Mouse (Mus musculus): Measurements from ENCODE around the gene Asic5. TPM values are rescaled to one million over a fixed set of nuclear protein-coding genes. Genes with fewer than 3 reads are reported as not detected.

Asic5 gene
- polyA plus RNA-seq, 1 experiment from 2014 or later = 0.34 TPM

DNA sequence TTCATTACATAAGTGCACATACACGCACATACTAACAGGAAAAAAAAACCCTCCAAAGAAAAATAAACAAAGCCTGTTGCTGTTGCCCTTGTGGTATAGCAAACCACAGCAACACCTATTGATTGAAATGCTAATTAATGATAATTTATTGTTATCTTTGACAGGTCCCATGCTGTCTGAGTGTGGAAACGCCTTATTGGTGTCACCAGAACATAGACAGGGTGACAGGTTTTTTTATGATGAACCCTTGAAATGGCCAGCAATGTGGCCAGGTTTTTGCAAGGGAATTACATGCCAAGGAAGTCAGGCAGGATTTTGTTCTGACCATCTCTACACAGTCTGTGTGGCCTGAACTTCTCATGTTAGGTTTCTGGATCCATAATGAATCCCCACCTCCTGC is 69.9 kb downstream of the Asic5 start:
- 41% methylated on average over 2 of the region's 2 CpGs for WGBS
- H3K4me2 ChIP-seq (ENCODE audit: low read depth, low read length) = no peak overlapping the region
- H3K9me3 ChIP-seq (ENCODE audit: control insufficient read depth, low read length) = no peaks in the 10 kb centered on the region
- no peak for ATAC-seq
- peaks cover 6% of the 10 kb centered on the region; the same call in 1 of the 2 replicates for H3K4me1 ChIP-seq (ENCODE audit: control insufficient read depth, insufficient read depth, low read length)
- H3K27me3 ChIP-seq (replicated peaks; ENCODE audit: control insufficient read depth, insufficient read depth, low read length) = no peaks in the 10 kb centered on the region
- no peaks in the 10 kb centered on the region for H3K36me3 ChIP-seq (ENCODE audit: control insufficient read depth, insufficient read depth, low read length)
- no peak overlapping the region for H3K4me3 ChIP-seq (ENCODE audit: low read length)
- H3K27ac ChIP-seq (ENCODE audit: low read length) = peak overlapping the region; percentile 55
- H3K9ac ChIP-seq (ENCODE audit: low read depth, low read length) = no peak overlapping the region

DNA sequence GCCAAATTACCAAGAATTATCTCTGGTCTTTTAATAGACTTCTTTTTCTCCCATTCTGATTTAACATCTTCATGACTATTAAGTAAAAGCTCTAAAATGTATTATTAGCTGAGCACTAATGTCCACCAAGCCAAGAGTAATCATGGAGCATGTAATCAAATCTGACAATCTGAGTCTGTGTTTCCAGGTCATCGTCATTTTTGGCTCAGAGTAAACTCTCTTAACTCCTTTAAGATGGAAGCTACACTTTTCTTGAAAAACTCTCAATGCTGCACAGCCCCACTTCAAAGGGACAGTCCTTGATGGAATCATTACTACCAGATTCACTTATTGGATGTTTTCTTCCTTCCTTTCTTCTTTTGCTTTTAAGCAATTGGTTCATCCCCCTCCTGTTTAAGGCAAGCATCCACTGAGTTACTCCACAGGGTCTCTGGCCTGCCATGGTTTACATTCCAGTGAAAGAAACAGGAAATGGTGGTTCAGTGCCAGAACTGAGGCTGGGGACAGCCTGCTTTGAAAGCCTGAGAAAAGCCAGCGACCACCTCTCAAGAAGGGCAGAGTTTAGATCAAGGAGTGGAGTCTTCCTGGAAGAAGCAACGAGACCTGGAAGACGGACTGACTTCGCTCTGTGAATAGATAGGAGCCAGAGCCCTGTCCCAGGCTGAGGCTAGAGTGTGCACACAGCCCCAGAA is 72.3 kb downstream of the Asic5 start:
- Histone ChIP-seq H3K9ac (ENCODE audit: low read depth, low read length) (peak overlapping the region; percentile 4; the same call in 1 of the 2 replicates), H3K4me3 (ENCODE audit: low read length) (no peak overlapping the region), H3K4me2 (ENCODE audit: low read depth, low read length) (no peak overlapping the region), H3K4me1 (ENCODE audit: control insufficient read depth, insufficient read depth, low read length) (peaks cover 6% of the 10 kb centered on the region; the same call in 1 of the 2 replicates), H3K27me3 (replicated peaks; ENCODE audit: control insufficient read depth, insufficient read depth, low read length) (no peaks in the 10 kb centered on the region), H3K27ac (ENCODE audit: low read length) (peak overlapping the region; percentile 89), H3K36me3 (ENCODE audit: control insufficient read depth, insufficient read depth, low read length) (no peaks in the 10 kb centered on the region), H3K9me3 (ENCODE audit: control insufficient read depth, low read length) (no peaks in the 10 kb centered on the region)
- ATAC-seq = peak; percentile 69
- 41% methylated on average over 5 of the region's 5 CpGs for WGBS

DNA sequence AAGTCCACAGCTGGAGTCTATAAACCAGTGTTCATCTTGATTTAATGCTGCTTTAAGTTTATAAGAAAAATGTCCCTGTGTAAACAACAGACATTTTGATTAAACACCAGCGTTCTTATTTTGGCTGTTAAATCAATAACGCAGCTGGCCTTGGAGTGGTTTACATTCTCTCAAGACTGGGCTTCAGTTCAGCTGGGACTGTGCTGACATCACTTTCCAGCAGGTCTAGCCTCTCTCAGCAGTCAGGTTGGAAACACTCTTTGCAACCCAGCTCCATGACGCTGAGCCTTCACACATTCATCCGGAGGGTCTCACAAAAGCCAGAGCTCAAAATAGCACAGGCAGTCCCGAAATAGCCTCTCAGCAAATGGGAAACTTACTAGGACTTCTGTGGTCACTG is 75.1 kb downstream of the Asic5 start:
- H3K27ac ChIP-seq (ENCODE audit: low read length) = peak overlapping the region; percentile 45; the same call in 1 of the 2 replicates
- 21% methylated on average over 5 of the region's 5 CpGs for WGBS
- H3K4me1 ChIP-seq (ENCODE audit: control insufficient read depth, insufficient read depth, low read length) = peaks cover 10% of the 10 kb centered on the region; the same call in 1 of the 2 replicates
- H3K27me3 ChIP-seq (replicated peaks; ENCODE audit: control insufficient read depth, insufficient read depth, low read length) = no peaks in the 10 kb centered on the region
- H3K9me3 ChIP-seq (ENCODE audit: control insufficient read depth, low read length) = no peaks in the 10 kb centered on the region
- peak; percentile 92 for ATAC-seq
- H3K36me3 ChIP-seq (ENCODE audit: control insufficient read depth, insufficient read depth, low read length) = no peaks in the 10 kb centered on the region
- no peak overlapping the region for H3K4me2 ChIP-seq (ENCODE audit: low read depth, low read length)
- H3K4me3 ChIP-seq (ENCODE audit: low read length) = no peak overlapping the region
- no peak overlapping the region for H3K9ac ChIP-seq (ENCODE audit: low read depth, low read length)

DNA sequence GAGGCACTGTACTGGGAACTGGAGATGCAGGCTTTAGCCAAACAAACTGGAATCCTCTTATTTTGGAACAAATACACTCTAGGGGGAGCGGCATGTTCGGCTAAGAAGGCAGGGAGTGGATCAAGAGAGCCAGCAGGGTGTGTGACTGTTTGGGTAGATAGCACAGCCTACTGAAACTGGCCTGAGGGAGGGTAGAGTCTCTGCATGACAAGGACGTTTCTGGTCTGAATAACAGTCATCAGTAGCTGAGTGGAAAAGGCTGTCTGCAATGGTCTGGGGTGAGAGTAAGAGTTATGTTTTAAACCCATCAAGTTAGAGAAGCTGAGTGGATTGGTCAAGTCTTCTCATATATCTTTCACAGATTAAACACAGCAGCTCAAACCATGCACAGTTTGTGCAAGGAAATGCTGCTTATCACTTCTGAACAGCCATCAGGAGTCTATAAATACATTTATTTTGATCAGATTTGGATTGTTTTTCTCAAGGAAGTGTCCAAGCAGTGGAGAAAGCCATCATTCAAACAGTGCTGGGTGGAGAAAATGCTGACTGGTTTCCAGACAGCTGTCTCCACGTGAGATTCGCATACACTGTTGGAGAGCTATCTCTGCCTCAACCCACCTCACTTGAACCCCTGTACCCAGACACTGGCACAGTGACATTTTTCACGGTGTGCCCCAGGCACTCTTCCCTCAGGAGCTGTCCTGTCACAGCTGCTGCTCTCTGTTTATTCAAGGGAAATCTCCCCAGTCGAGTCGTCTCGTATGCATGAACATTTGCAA is 79.5 kb downstream of the Asic5 start:
- no peaks in the 10 kb centered on the region for H3K36me3 ChIP-seq (ENCODE audit: control insufficient read depth, insufficient read depth, low read length)
- H3K4me3 ChIP-seq (ENCODE audit: low read length) = no peak overlapping the region
- H3K27me3 ChIP-seq (replicated peaks; ENCODE audit: control insufficient read depth, insufficient read depth, low read length) = no peaks in the 10 kb centered on the region
- no peak overlapping the region for H3K9ac ChIP-seq (ENCODE audit: low read depth, low read length)
- peaks cover 9% of the 10 kb centered on the region for H3K4me1 ChIP-seq (ENCODE audit: control insufficient read depth, insufficient read depth, low read length)
- peak overlapping the region; percentile 52; the same call in 1 of the 2 replicates for H3K27ac ChIP-seq (ENCODE audit: low read length)
- H3K9me3 ChIP-seq (ENCODE audit: control insufficient read depth, low read length) = no peaks in the 10 kb centered on the region
- no peak overlapping the region for H3K4me2 ChIP-seq (ENCODE audit: low read depth, low read length)
- peak; percentile 45; the same call in 1 of the 2 replicates for ATAC-seq
- WGBS = 26% methylated on average over 9 of the region's 9 CpGs

DNA sequence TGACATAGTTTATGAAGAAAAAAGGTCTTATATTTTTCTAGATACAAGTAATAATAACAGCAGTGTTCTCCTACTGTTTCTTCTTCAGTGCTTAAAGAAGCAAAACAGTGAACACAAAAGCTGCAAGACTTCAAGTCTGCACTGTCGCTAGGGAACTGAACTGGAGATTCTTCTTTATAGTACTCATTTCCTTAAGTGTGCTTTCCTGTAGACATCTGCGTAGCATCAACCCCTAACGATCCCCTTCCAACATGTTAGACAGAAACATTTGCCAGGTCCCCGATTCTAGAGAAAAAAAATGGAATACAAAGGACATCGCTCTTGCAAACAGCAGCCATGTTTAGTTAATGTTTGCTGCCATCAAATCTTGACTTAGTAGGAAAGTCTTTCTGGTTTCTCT is 85.7 kb downstream of the Asic5 start:
- no peaks in the 10 kb centered on the region for H3K27me3 ChIP-seq (replicated peaks; ENCODE audit: control insufficient read depth, insufficient read depth, low read length)
- H3K4me1 ChIP-seq (ENCODE audit: control insufficient read depth, insufficient read depth, low read length) = peaks cover 5% of the 10 kb centered on the region
- H3K9me3 ChIP-seq (ENCODE audit: control insufficient read depth, low read length) = no peaks in the 10 kb centered on the region
- H3K27ac ChIP-seq (ENCODE audit: low read length) = 0 out of 2 replicates have a peak overlapping the region, but pooled peaks have one; percentile 59
- H3K9ac ChIP-seq (ENCODE audit: low read depth, low read length) = no peak overlapping the region
- peak; percentile 36; the same call in 1 of the 2 replicates for ATAC-seq
- 0 out of 2 replicates have a peak overlapping the region, but pooled peaks have one; percentile 13 for H3K4me2 ChIP-seq (ENCODE audit: low read depth, low read length)
- no peaks in the 10 kb centered on the region for H3K36me3 ChIP-seq (ENCODE audit: control insufficient read depth, insufficient read depth, low read length)
- no peak overlapping the region for H3K4me3 ChIP-seq (ENCODE audit: low read length)
- 46% methylated on average over 5 of the region's 5 CpGs for WGBS

Other genes starting within 250 kb of the Asic5 start
- gene Ctso, start 49.7 kb upstream of the Asic5 start, polyA plus RNA-seq (2015; fragmentation: Nextera tagmentation; extraction: Ambion mirVana) = 19.6 and 23.8 TPM in 2 replicates
- gene Tdo2, start 6.1 kb upstream of the Asic5 start, polyA plus RNA-seq (2015; fragmentation: Nextera tagmentation; extraction: Ambion mirVana) = 1.1 and 1.4 TPM in 2 replicates
- gene Gucy1b1, start 92.4 kb downstream of the Asic5 start, polyA plus RNA-seq (2015; fragmentation: Nextera tagmentation; extraction: Ambion mirVana) = 55.3 and 59.7 TPM in 2 replicates
- gene Gucy1a1, start 163.5 kb downstream of the Asic5 start, polyA plus RNA-seq (2015; fragmentation: Nextera tagmentation; extraction: Ambion mirVana) = 38.8 and 38.9 TPM in 2 replicates